Mouse (Mus musculus): Measurements from ENCODE around the gene Itga11. TPM values are rescaled to one million over a fixed set of nuclear protein-coding genes. Genes with fewer than 3 reads are reported as not detected.

The Itga11 gene
- total and polyA plus RNA-seq, 3 experiments: 0.04 to 0.31 (median 0.04) TPM

GRCm38 (mm10) chr9:62694054-62694453 is 16.4 kb downstream of the Itga11 start:
- Histone ChIP-seq H3K4me3 (replicated peaks in 1 of 3; ENCODE audit: low read depth in 2 of 3, low read length in 2 of 3, poor library complexity in 1 of 3) (no peak overlapping the region), H3K79me2 (replicated peaks; ENCODE audit: control insufficient read depth, extremely low read depth, insufficient read depth, poor library complexity, severe bottlenecking) (no peaks in the 10 kb centered on the region), H3K36me3 (replicated peaks in 1 of 2; ENCODE audit: control insufficient read depth in 1 of 2, insufficient read depth in 1 of 2, low read length in 1 of 2) (no peaks in the 10 kb centered on the region), H3K4me1 (ENCODE audit: control insufficient read depth in 1 of 2, insufficient read depth in 2 of 2) (no peaks in the 10 kb centered on the region), H3K4me2 (ENCODE audit: insufficient read depth, low read depth, poor library complexity, severe bottlenecking) (no peak overlapping the region), H3K9me3 (replicated peaks; ENCODE audit: low read length) (no peaks in the 10 kb centered on the region), H3K27me3 (replicated peaks) (peaks cover 5% of the 10 kb centered on the region), H3K27ac (ENCODE audit: insufficient read depth, low read depth) (no peak overlapping the region), H3K9ac (ENCODE audit: insufficient read depth, low read depth) (no peak overlapping the region)
- DNase-seq (ENCODE audit: extremely low read depth): no peak
- dilution Hi-C loops (cut with MboI; ENCODE audit: extremely low pct_ligation_motif_present, extremely low pct_unique_long_range_greater_than_20kb, low sequenced_read_pairs): no loop called here
- no peak for TF ChIP-seq JUND (conservative IDR thresholded peaks at IDR 0.05; ENCODE audit: low read depth, low read length)
- no peak for TF ChIP-seq GABPA (IDR thresholded peaks at IDR 0.05; ENCODE audit: insufficient replicate concordance, low read depth, low read length)
- TF ChIP-seq ZNF384 (IDR thresholded peaks at IDR 0.05; ENCODE audit: low read depth, low read length): no peak
- TF ChIP-seq MEF2A (IDR thresholded peaks at IDR 0.05; ENCODE audit: borderline replicate concordance, low read depth, low read length): no peak
- TF ChIP-seq TCF12 (IDR thresholded peaks at IDR 0.05; ENCODE audit: low read depth, low read length): no peak
- TF ChIP-seq ZC3H11A (IDR thresholded peaks at IDR 0.05; ENCODE audit: low read depth, low read length): no peak
- no peak for TF ChIP-seq KAT2A (IDR thresholded peaks at IDR 0.05; ENCODE audit: insufficient replicate concordance, low read length)
- no peak for TF ChIP-seq IRF4 (IDR thresholded peaks at IDR 0.05; ENCODE audit: low read depth, low read length)
- TF ChIP-seq MAFK (IDR thresholded peaks at IDR 0.05; ENCODE audit: insufficient replicate concordance, low read length): no peak
- no peak for TF ChIP-seq POLR2AphosphoS2 (IDR thresholded peaks at IDR 0.05; ENCODE audit: low read depth, low read length)
- no peak for TF ChIP-seq USF1 (IDR thresholded peaks at IDR 0.05; ENCODE audit: low read depth, low read length)
- TF ChIP-seq NRF1 (IDR thresholded peaks at IDR 0.05; ENCODE audit: low read depth, low read length): no peak
- no peak for TF ChIP-seq CTCF (conservative IDR thresholded peaks at IDR 0.05 in 1 of 2, IDR thresholded peaks at IDR 0.05 in 1 of 2; ENCODE audit: low read depth in 2 of 2, low read length in 2 of 2)
- TF ChIP-seq USF2 (conservative IDR thresholded peaks at IDR 0.05; ENCODE audit: low read depth, low read length): no peak
- TF ChIP-seq MXI1 (IDR thresholded peaks at IDR 0.05; ENCODE audit: low read depth, low read length): no peak
- TF ChIP-seq PAX5 (IDR thresholded peaks at IDR 0.05; ENCODE audit: low read length): no peak
- no peak for TF ChIP-seq ZKSCAN1 (IDR thresholded peaks at IDR 0.05; ENCODE audit: borderline replicate concordance, low read depth, low read length)
- TF ChIP-seq CHD2 (IDR thresholded peaks at IDR 0.05; ENCODE audit: low read length): no peak
- no peak for TF ChIP-seq MAZ (IDR thresholded peaks at IDR 0.05; ENCODE audit: low read depth, low read length)
- TF ChIP-seq RCOR1 (conservative IDR thresholded peaks at IDR 0.05; ENCODE audit: low read depth, low read length): no peak
- in situ Hi-C loops (cut with MboI; ENCODE audit: low pct_ligation_motif_present, low pct_unique_long_range_greater_than_20kb, low sequenced_read_pairs): no loop called here

- no peak for TF ChIP-seq MAFK (IDR thresholded peaks at IDR 0.05; ENCODE audit: insufficient replicate concordance, low read length)
- TF ChIP-seq JUND (conservative IDR thresholded peaks at IDR 0.05; ENCODE audit: low read depth, low read length): no peak
- TF ChIP-seq CHD2 (IDR thresholded peaks at IDR 0.05; ENCODE audit: low read length): no peak
- no peak for TF ChIP-seq CHD1 (IDR thresholded peaks at IDR 0.05; ENCODE audit: low read depth, low read length)
- TF ChIP-seq EP300 (IDR thresholded peaks at IDR 0.05; ENCODE audit: low read length): no peak
- TF ChIP-seq KAT2A (IDR thresholded peaks at IDR 0.05; ENCODE audit: insufficient replicate concordance, low read length): no peak
- no peak for TF ChIP-seq MYC (IDR thresholded peaks at IDR 0.05; ENCODE audit: low read depth, low read length)
- no peak for TF ChIP-seq UBTF (IDR thresholded peaks at IDR 0.05; ENCODE audit: low read depth, low read length)
- no peak for TF ChIP-seq ZMIZ1 (IDR thresholded peaks at IDR 0.05; ENCODE audit: low read depth, low read length)
- TF ChIP-seq SIN3A (IDR thresholded peaks at IDR 0.05; ENCODE audit: low read length): no peak
- no peak for TF ChIP-seq ZC3H11A (IDR thresholded peaks at IDR 0.05; ENCODE audit: low read depth, low read length)
- TF ChIP-seq CTCF (conservative IDR thresholded peaks at IDR 0.05 in 1 of 2, IDR thresholded peaks at IDR 0.05 in 1 of 2; ENCODE audit: low read depth in 2 of 2, low read length in 2 of 2): no peak
- no peak for TF ChIP-seq TCF12 (IDR thresholded peaks at IDR 0.05; ENCODE audit: low read depth, low read length)
- TF ChIP-seq TBP (conservative IDR thresholded peaks at IDR 0.05; ENCODE audit: low read depth, low read length): no peak
- no peak for TF ChIP-seq ELF1 (IDR thresholded peaks at IDR 0.05; ENCODE audit: low read depth, low read length)
- TF ChIP-seq USF1 (IDR thresholded peaks at IDR 0.05; ENCODE audit: low read depth, low read length): no peak
- Histone ChIP-seq H3K4me2 (ENCODE audit: insufficient read depth, low read depth, poor library complexity, severe bottlenecking) (no peak overlapping the region), H3K4me3 (replicated peaks in 1 of 3; ENCODE audit: low read depth in 2 of 3, low read length in 2 of 3, poor library complexity in 1 of 3) (no peak overlapping the region), H3K27me3 (replicated peaks) (peaks cover 3% of the 10 kb centered on the region), H3K27ac (ENCODE audit: insufficient read depth, low read depth) (no peak overlapping the region), H3K9me3 (replicated peaks; ENCODE audit: low read length) (no peaks in the 10 kb centered on the region), H3K9ac (ENCODE audit: insufficient read depth, low read depth) (no peak overlapping the region), H3K36me3 (replicated peaks in 1 of 2; ENCODE audit: control insufficient read depth in 1 of 2, insufficient read depth in 1 of 2, low read length in 1 of 2) (no peaks in the 10 kb centered on the region), H3K4me1 (ENCODE audit: control insufficient read depth in 1 of 2, insufficient read depth in 2 of 2) (no peaks in the 10 kb centered on the region), H3K79me2 (replicated peaks; ENCODE audit: control insufficient read depth, extremely low read depth, insufficient read depth, poor library complexity, severe bottlenecking) (no peaks in the 10 kb centered on the region)
- dilution Hi-C loops (cut with MboI; ENCODE audit: extremely low pct_ligation_motif_present, extremely low pct_unique_long_range_greater_than_20kb, low sequenced_read_pairs) (no loop called here), in situ Hi-C loops (cut with MboI; ENCODE audit: low pct_ligation_motif_present, low pct_unique_long_range_greater_than_20kb, low sequenced_read_pairs) (no loop called here)
- DNase-seq (ENCODE audit: extremely low read depth): no peak
These were observed 17.6 kb downstream of the Itga11 start for GRCm38 (mm10) chr9:62695210-62695609.

Measured in CH12.LX (cell line).